Mouse (Mus musculus) kidney, embryonic 16.5 days (tissue): ENCODE results near the gene Cntnap4. TPM values are rescaled to one million over a fixed set of nuclear protein-coding genes. Genes with fewer than 3 reads are reported as not detected.
A peak's percentile ranks its signal among the peaks of the same experiment; 100 is the strongest.

Experiments used
- ATAC-seq: fragments of 200-750 bp; cut with Nextera tagmentation; 2 replicates; pipeline ENCODE4 v1.8.0; 2017; ENCODE audit warnings: moderate TSS enrichment; ENCODE audit not compliant: low FRiP score, low TSS enrichment
- H3K27ac ChIP-seq: fragments of 300-500 bp; sonication (generic); 2 replicates; pipeline ENCODE4 v1.5.1; 2014; ENCODE audit warnings: low read length
- H3K27me3 ChIP-seq: fragments of 300-500 bp; sonication (generic); 2 replicates; pipeline ENCODE4 v1.6.1; 2014; ENCODE audit warnings: low read length, control low read depth, mixed read lengths; ENCODE audit not compliant: insufficient read depth
- H3K36me3 ChIP-seq: fragments of 300-500 bp; sonication (generic); 2 replicates; pipeline ENCODE4 v1.6.1; 2014; ENCODE audit warnings: low read length, control low read depth, mixed read lengths; ENCODE audit not compliant: insufficient read depth
- H3K4me1 ChIP-seq: fragments of 300-500 bp; sonication (generic); 2 replicates; pipeline ENCODE4 v1.6.1; 2014; ENCODE audit warnings: low read length, control low read depth, mixed read lengths; ENCODE audit not compliant: insufficient read depth
- H3K4me2 ChIP-seq: fragments of 300-500 bp; sonication (generic); replicated peaks from 2 replicates; pipeline ENCODE4 v1.6.1; 2014; ENCODE audit warnings: low read depth, low read length
- H3K4me3 ChIP-seq: fragments of 300-500 bp; sonication (generic); 2 replicates; pipeline ENCODE4 v1.5.1; 2014; ENCODE audit warnings: mild to moderate bottlenecking, low read length
- H3K9ac ChIP-seq: fragments of 300-500 bp; sonication (generic); replicated peaks from 2 replicates; pipeline ENCODE4 v1.6.1; 2014; ENCODE audit warnings: low read length
- H3K9me3 ChIP-seq: fragments of 300-500 bp; sonication (generic); 2 replicates; pipeline ENCODE4 v1.6.1; 2016; ENCODE audit warnings: low read length, control low read depth
- WGBS: fragments of 180-500 bp; shearing (Covaris S2); extraction: QIAGEN DNeasy Blood & Tissue Kit; methylation state at CpG from one replicate; pipeline ENCODE4 v1.1.7; 2014; 5-methylcytosine and 5-hydroxymethylcytosine counted together
- polyA plus RNA-seq: library from polyadenylated mRNA; unstranded; fragments of >200 nt; fragmentation: Nextera tagmentation; extraction: Ambion mirVana; gene quantifications from 2 replicates; pipeline ENCODE4 v1.2.1, GENCODE M21; 2015

Cntnap4 gene
- 0.12 and 0.13 TPM in 2 replicates for polyA plus RNA-seq

DNA sequence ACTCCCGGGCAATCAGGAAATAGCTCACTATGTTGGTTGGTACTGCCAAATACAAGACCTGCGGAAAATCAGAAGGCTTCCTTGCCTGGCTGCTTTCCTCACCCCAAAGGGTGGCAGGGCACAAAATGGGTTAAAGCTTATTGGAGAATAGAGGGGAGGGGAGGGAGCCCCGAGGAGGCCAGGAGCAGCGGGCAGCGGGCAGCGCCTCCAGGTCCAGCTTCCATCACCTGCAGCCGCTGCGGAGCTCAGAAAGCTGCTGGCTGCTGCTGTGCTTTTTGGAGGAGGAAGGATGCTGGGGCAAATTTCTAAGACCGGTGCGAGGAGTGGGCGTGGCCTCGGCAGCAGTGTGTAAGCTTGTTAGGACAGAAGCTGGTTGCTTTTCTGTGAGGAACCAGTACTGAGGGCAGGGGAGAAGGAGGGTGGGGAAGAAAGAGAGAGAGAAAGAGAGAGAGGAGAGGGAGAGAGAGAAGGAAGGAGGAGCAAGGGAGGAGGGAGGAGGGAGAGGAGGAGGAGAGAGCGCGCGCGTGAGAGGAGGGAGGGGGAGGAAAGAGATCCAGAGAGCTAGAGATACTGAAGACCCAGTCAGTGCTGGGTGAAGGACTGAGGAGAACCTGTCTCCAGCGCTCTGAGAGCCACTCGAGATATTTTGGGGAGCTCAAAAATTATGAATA lies at the start of gene Cntnap4:
TSS of gene Cntnap4 (plus strand) at position 573 of the 671 bp plus-strand sequence.
- peaks cover 20% of the 10 kb centered on the region for H3K27me3 ChIP-seq
- 0 out of 2 replicates have a peak, but pooled peaks cover 8% of the 10 kb centered on the region for H3K4me1 ChIP-seq
- H3K4me2 ChIP-seq: peak within 1 kb of the TSS; percentile 41
- no peak for ATAC-seq
- H3K4me3 ChIP-seq: peak within 1 kb of the TSS; percentile 27
- no peaks in the 10 kb centered on the region for H3K36me3 ChIP-seq
- H3K27ac ChIP-seq: no peak within 1 kb of the TSS
- no peak within 1 kb of the TSS for H3K9ac ChIP-seq
- H3K9me3 ChIP-seq: no peaks in the 10 kb centered on the region
- 2% methylated on average over 18 of the region's 18 CpGs for WGBS

DNA sequence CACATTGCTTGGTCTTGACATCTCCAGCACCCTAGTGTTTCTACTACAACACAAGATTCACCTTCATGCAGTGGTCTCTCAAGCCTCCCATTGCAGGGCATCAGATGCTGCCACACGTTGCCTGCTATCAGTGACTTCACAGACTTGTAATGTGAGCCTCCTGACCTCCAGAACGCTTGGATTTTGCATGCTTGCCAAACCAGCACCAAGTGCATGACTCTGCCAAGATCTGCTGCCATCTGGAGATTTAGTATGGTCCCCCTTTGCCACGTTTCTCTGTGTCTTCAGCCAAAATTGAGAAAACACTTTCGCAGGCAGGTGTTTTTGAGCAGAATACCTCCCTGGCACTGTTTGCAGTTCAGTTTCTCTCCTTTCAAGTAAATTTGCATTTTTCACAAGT lies 12.5 kb upstream of the Cntnap4 start:
- no peak for ATAC-seq
- H3K27me3 ChIP-seq: no peaks in the 10 kb centered on the region
- no peak overlapping the region for H3K4me2 ChIP-seq
- WGBS: 36% methylated on average over 4 of the region's 4 CpGs
- H3K27ac ChIP-seq: no peak overlapping the region
- H3K4me1 ChIP-seq: no peaks in the 10 kb centered on the region
- no peak overlapping the region for H3K9ac ChIP-seq
- no peaks in the 10 kb centered on the region for H3K36me3 ChIP-seq
- H3K4me3 ChIP-seq: no peak overlapping the region
- no peaks in the 10 kb centered on the region for H3K9me3 ChIP-seq

DNA sequence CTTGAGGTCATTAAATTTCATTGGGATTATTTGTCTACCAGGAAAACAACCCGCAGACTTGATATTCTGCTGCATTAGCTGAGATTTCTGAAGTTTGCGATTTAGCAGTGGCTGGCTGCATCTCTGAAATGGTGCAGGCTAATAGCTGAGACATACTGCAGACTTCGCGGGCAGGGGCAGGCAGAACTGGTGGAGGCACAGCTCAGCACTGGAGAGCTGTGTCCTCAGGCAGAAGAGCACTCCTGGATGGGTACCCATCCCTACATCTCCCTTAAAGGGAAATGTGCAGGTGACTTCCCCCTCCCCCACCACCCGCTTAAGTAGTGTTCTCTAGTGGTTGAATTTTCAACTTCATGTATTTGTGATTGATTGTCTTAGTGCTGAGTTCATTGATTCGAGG lies 698 bp downstream of the Cntnap4 start:
- peaks cover 20% of the 10 kb centered on the region for H3K27me3 ChIP-seq
- no peak overlapping the region for H3K27ac ChIP-seq
- no peaks in the 10 kb centered on the region for H3K36me3 ChIP-seq
- no peak for ATAC-seq
- 12% methylated on average over 6 of the region's 6 CpGs for WGBS
- no peak overlapping the region for H3K4me3 ChIP-seq
- H3K4me1 ChIP-seq: 0 out of 2 replicates have a peak, but pooled peaks cover 8% of the 10 kb centered on the region
- no peaks in the 10 kb centered on the region for H3K9me3 ChIP-seq
- H3K9ac ChIP-seq: no peak overlapping the region
- no peak overlapping the region for H3K4me2 ChIP-seq

DNA sequence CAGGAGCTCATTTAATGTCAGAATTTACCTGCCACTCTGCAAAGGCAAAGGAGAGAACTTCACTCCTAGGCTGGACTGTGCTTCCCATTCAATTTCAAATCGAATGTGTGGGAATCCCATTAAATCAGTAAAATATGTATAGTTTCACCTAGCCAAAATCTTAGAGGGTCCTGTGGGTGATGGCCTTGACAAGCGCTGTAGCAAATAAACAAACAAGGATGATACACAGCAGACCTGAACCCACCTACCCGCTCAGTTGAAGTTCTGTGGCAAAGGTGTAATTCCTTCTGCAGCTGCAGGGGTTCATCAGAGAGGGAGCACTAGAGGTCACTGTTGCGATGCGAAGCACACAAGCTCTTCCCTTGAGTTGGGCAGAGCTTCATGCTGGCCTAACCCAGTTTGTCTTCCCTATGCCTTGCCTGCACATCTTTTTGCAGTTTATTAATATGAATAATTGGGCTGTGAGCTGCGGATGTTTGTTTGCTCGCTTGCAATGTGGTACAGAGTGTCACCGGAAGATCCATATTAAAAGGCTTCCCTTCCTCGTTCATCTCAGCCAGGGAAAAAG lies 1.6 kb downstream of the Cntnap4 start:
- H3K36me3 ChIP-seq: no peaks in the 10 kb centered on the region
- H3K4me2 ChIP-seq: no peak overlapping the region
- 0 out of 2 replicates have a peak, but pooled peaks cover 8% of the 10 kb centered on the region for H3K4me1 ChIP-seq
- no peaks in the 10 kb centered on the region for H3K9me3 ChIP-seq
- peaks cover 20% of the 10 kb centered on the region for H3K27me3 ChIP-seq
- WGBS: 19% methylated on average over 9 of the region's 9 CpGs
- no peak overlapping the region for H3K4me3 ChIP-seq
- H3K9ac ChIP-seq: no peak overlapping the region
- H3K27ac ChIP-seq: no peak overlapping the region
- ATAC-seq: no peak

DNA sequence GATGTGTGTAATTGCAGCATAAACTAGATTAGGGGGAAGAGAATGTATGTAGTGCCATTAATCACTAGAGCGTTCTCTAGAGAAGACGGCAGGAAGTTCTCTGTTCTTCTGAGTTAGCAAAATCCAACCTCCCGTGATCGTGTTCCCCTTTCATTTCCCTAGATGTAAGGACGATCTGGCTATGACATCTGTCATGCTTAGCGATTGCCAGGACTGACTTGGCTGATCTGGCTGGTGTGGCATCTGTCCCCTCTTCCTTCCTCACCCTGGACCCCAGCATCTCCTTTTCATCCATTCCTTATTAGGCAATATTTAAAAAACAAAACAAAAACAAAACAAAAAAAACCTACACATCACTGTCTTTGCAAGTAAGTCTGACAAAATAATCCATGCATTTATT lies 11.6 kb downstream of the Cntnap4 start:
- no peak for ATAC-seq
- Histone ChIP-seq H3K4me3 (no peak overlapping the region), H3K4me1 (no peaks in the 10 kb centered on the region), H3K4me2 (no peak overlapping the region), H3K27me3 (no peaks in the 10 kb centered on the region), H3K36me3 (no peaks in the 10 kb centered on the region), H3K27ac (no peak overlapping the region), H3K9ac (no peak overlapping the region), H3K9me3 (no peaks in the 10 kb centered on the region)
- 24% methylated on average over 6 of the region's 6 CpGs for WGBS

DNA sequence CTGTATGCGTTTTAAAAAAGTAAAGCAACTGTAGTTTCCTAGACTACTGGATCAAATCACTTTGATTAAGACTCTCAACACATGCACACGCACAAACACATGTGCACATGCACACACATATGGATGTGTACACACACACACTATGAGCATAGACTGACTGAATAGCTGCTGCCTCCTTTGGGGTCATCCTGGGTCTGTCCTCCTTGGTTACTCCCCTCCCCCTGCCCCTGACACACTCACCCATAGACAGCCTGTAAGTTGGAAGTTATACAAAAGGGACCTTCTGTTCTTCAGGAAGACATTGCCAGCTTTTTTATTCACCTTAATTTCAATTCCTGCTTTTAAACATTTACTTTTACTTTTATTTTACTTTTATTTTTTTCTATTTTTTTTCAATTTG lies 13.6 kb downstream of the Cntnap4 start:
- ATAC-seq: no peak
- Histone ChIP-seq H3K9ac (no peak overlapping the region), H3K4me1 (0 out of 2 replicates have a peak, but pooled peaks cover 4% of the 10 kb centered on the region), H3K9me3 (no peaks in the 10 kb centered on the region), H3K4me3 (no peak overlapping the region), H3K27ac (no peak overlapping the region), H3K4me2 (no peak overlapping the region), H3K36me3 (no peaks in the 10 kb centered on the region), H3K27me3 (no peaks in the 10 kb centered on the region)
- 93% methylated on average over 2 of the region's 2 CpGs for WGBS

DNA sequence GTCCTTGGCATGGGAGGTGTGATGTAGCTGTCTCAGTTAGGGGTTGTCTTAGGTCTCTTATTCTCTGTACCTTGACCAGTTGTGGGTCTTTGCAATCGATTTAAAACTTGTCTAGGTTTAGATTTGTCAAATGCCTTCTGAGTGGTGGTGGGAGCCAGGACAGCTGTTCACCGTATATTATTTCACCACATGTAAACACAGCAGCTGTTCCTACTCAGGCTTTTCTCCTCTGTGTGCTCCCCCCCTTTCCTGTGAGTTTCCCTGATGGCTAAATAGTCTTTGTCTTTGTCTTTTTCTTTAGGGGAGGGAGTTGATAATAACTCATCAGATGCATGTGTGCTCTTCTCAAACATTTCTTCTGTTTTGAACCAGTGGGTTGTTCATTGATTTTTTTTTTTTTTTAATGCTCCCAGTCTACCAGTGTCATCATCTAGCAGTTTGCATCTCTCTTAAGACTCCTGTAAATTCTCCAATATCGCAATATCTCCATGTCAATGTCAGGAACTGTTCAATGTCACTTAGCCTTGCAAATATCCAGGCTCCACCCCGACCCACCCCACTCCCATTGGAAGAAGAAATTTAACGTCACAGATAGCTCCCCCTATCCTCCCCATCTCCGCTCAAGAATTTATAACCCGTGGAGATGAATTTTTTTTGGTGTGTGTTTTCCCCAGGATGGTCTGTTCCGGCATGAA lies 18.7 kb downstream of the Cntnap4 start:
- peak overlapping the region; percentile 1; the same call in 1 of the 2 replicates for H3K4me3 ChIP-seq
- peaks cover 14% of the 10 kb centered on the region for H3K4me1 ChIP-seq
- peak; percentile 78; the same call in 1 of the 2 replicates for ATAC-seq
- WGBS: 28% methylated on average over 8 of the region's 8 CpGs
- H3K9me3 ChIP-seq: no peaks in the 10 kb centered on the region
- no peaks in the 10 kb centered on the region for H3K36me3 ChIP-seq
- H3K27me3 ChIP-seq: no peaks in the 10 kb centered on the region
- peak overlapping the region; percentile 42 for H3K4me2 ChIP-seq
- no peak overlapping the region for H3K27ac ChIP-seq
- no peak overlapping the region for H3K9ac ChIP-seq

DNA sequence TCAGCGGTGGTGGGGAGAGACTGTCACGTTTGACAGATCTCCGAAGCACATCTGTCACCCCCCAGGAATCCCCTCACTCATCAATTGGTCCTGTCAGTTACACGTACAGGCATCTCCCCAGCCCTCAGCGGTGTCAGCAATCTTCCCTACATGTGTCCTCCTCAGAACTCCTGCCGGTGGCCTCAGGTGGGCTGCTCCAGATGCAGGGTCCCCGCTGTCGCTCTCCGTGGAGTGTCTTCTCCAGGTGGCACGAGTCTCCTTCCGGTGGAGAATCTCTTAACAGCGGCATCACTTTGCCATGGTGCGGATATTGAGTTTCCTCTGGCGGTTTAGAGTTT lies 19.2 kb downstream of the Cntnap4 start:
- peaks cover 14% of the 10 kb centered on the region for H3K4me1 ChIP-seq
- no peaks in the 10 kb centered on the region for H3K27me3 ChIP-seq
- H3K9ac ChIP-seq: no peak overlapping the region
- H3K4me2 ChIP-seq: peak overlapping the region; percentile 42
- no peaks in the 10 kb centered on the region for H3K36me3 ChIP-seq
- peak overlapping the region; percentile 1; the same call in 1 of the 2 replicates for H3K4me3 ChIP-seq
- H3K9me3 ChIP-seq: no peaks in the 10 kb centered on the region
- H3K27ac ChIP-seq: no peak overlapping the region
- ATAC-seq: peak; percentile 59; the same call in 1 of the 2 replicates
- 34% methylated on average over 14 of the region's 14 CpGs for WGBS

DNA sequence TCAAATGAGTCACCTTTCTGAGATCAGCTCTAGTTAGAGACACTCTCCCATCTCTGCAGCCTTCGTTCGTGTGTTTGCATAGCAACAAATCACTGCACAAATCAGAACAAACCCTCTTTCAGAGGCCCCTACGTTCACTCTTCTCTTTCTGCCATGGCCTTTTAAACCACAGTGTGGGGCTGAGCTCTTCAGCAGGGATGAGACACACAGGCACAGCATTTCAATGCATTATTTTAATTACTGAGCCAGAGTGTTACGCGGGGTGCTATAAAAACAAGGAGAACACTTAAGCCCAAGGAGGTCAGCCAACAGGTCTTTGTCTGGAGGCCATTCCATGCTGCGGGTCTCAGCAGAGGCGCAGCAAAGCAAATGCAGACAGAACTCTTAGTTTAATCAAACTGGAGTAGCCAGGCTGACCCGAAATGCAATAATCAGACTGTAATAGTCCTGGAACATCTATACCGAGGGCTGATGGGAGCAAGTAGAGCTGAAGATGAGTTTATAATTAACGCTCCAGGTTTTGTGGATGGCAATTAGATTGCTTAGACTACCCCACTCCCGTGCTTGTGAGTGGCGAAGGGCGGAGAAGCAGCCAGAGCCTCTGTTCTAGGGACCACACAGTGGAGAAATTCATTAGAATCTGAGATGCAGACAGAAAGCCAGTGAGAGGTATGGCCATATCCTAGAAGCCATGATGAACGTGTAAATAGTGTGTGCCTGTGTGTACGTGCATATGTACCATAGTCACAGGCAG lies 26.4 kb downstream of the Cntnap4 start:
- no peak overlapping the region for H3K4me2 ChIP-seq
- 48% methylated on average over 15 of the region's 15 CpGs for WGBS
- no peak overlapping the region for H3K9ac ChIP-seq
- H3K36me3 ChIP-seq: no peaks in the 10 kb centered on the region
- no peaks in the 10 kb centered on the region for H3K27me3 ChIP-seq
- ATAC-seq: no peak
- no peaks in the 10 kb centered on the region for H3K4me1 ChIP-seq
- H3K9me3 ChIP-seq: no peaks in the 10 kb centered on the region
- H3K4me3 ChIP-seq: no peak overlapping the region
- H3K27ac ChIP-seq: no peak overlapping the region
